Comparison of ENCODE assay signal across 8 mouse cellular contexts in the genomic region with DNA sequence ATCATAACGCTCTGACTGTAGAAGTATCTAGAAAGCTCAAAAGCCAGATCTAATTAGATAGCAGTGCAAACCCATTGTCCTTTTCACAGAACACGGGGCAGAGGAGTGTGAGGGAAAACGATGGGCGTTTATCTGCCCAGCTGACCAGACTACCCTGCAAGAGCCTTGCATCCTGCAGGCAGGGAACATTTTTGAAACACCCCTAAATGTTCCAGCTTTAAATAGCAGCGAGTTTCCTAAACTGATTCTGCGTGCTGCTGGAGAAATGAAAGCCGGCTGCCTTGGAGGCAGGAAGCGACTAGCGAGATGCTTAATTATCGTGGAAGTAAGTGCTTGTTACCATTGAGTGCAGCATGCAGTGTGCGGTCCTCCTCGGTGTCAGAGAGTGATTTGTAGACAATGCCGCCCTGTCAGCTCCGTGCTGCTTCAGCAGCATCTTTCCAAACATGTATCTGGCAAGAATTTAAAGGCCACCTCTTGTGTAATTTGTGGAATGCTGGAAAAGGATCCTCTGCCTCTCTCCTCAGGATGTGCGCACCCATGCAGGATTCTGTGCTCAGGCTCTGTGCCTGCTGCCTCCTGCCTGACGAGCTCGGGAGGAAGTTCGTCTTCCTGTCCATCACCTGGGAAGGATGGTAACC.
DNase-seq lines count a peak whose midpoint lies in the region; ATAC-seq lines count a peak whose summit lies in the region.
"Had no signal": no experiment of that assay in that cellular context is flagged by ENCODE, and none has a peak within 500 bp of the region (broad histone marks: within the 10 kb centered on the region; RNA-seq: fewer than 3 reads in every experiment).

No protein-coding gene starts in this region.

- DNase-seq in cerebellum, adult 8-10 months: peak; percentile 41
- DNase-seq in embryonic facial prominence, embryonic 11.5 days (ENCODE audit: low spot score): peak; percentile 46
- DNase-seq in layer of hippocampus, adult 9-11 months: peak; percentile 44
- DNase-seq in lung, postnatal 14 days: peak; percentile 43
- no peak for DNase-seq in gastrocnemius, postnatal 4 days (ENCODE audit: low spot score in 2 of 2)

- peak overlapping the region; percentile 8 for H3K9ac ChIP-seq in embryonic facial prominence, embryonic 11.5 days (replicated peaks; ENCODE audit: low read length)
- H3K9ac ChIP-seq in heart, embryonic 15.5 days: no peak overlapping the region
- no peak overlapping the region; the same call in 1 of the 2 replicates for H3K9ac ChIP-seq in stomach, embryonic 14.5 days (replicated peaks; ENCODE audit: low read depth, low read length)

- no peak overlapping the region for H3K4me3 ChIP-seq in embryonic facial prominence, embryonic 11.5 days (ENCODE audit: low read depth, low read length)
- H3K4me3 ChIP-seq in heart, embryonic 15.5 days: peak overlapping the region; percentile 35
- H3K4me3 ChIP-seq in stomach, embryonic 14.5 days (ENCODE audit: low read depth, low read length): peak overlapping the region; percentile 5; the same call in 1 of the 2 replicates

- WGBS in embryonic facial prominence, embryonic 11.5 days: 17% methylated on average over 18 of the region's 18 CpGs
- 8% methylated on average over 18 of the region's 18 CpGs for WGBS in heart, embryonic 15.5 days
- WGBS in stomach, embryonic 14.5 days: 27% methylated on average over 18 of the region's 18 CpGs

- H3K27me3 ChIP-seq in embryonic facial prominence, embryonic 11.5 days (ENCODE audit: control insufficient read depth, insufficient read depth, low read length): no peaks in the 10 kb centered on the region
- H3K27me3 ChIP-seq in heart, embryonic 15.5 days: no peaks in the 10 kb centered on the region
- no peaks in the 10 kb centered on the region for H3K27me3 ChIP-seq in stomach, embryonic 14.5 days (ENCODE audit: control insufficient read depth, insufficient read depth, low read length)

- H3K4me1 ChIP-seq in embryonic facial prominence, embryonic 11.5 days (ENCODE audit: control insufficient read depth, insufficient read depth, low read length): no peaks in the 10 kb centered on the region
- H3K4me1 ChIP-seq in heart, embryonic 15.5 days (replicated peaks): peaks cover 22% of the 10 kb centered on the region
- H3K4me1 ChIP-seq in stomach, embryonic 14.5 days (ENCODE audit: control insufficient read depth, insufficient read depth, low read length): peaks cover 13% of the 10 kb centered on the region

- no peaks in the 10 kb centered on the region for H3K36me3 ChIP-seq in embryonic facial prominence, embryonic 11.5 days (replicated peaks; ENCODE audit: control insufficient read depth, insufficient read depth, low read depth, low read length)
- H3K36me3 ChIP-seq in heart, embryonic 15.5 days: no peaks in the 10 kb centered on the region
- no peaks in the 10 kb centered on the region for H3K36me3 ChIP-seq in stomach, embryonic 14.5 days (ENCODE audit: control insufficient read depth, insufficient read depth, low read length)

- peak overlapping the region; percentile 28 for H3K4me2 ChIP-seq in embryonic facial prominence, embryonic 11.5 days (ENCODE audit: low read depth, low read length)
- peak overlapping the region; percentile 62 for H3K4me2 ChIP-seq in heart, embryonic 15.5 days
- peak overlapping the region; percentile 25 for H3K4me2 ChIP-seq in stomach, embryonic 14.5 days (replicated peaks; ENCODE audit: low read depth, low read length)

- no peak overlapping the region for H3K27ac ChIP-seq in embryonic facial prominence, embryonic 11.5 days (replicated peaks; ENCODE audit: low read depth, low read length)
- H3K27ac ChIP-seq in heart, embryonic 15.5 days: peak overlapping the region; percentile 38
- peak overlapping the region; percentile 2; the same call in 1 of the 2 replicates for H3K27ac ChIP-seq in stomach, embryonic 14.5 days (ENCODE audit: low read length)
- H3K27ac ChIP-seq: macrophage had no signal

- no peaks in the 10 kb centered on the region for H3K9me3 ChIP-seq in embryonic facial prominence, embryonic 11.5 days (replicated peaks; ENCODE audit: control insufficient read depth, low read length)
- H3K9me3 ChIP-seq in heart, embryonic 15.5 days (replicated peaks): no peaks in the 10 kb centered on the region
- no peaks in the 10 kb centered on the region for H3K9me3 ChIP-seq in stomach, embryonic 14.5 days (ENCODE audit: control insufficient read depth, low read depth, low read length)

- ATAC-seq in embryonic facial prominence, embryonic 11.5 days (replicated peaks; ENCODE audit: insufficient number of reproducible peaks, low FRiP score, low TSS enrichment, low read depth): no peak
- no peak for ATAC-seq in heart, embryonic 15.5 days (replicated peaks; ENCODE audit: insufficient number of reproducible peaks, insufficient read depth, low FRiP score, low read depth)
- no peak for ATAC-seq in stomach, embryonic 14.5 days (ENCODE audit: insufficient number of reproducible peaks, insufficient read depth, low FRiP score, low read depth)

Comparison
In these comparisons a context has a peak if more than half of its experiments do, and no peak if none do; other contexts are left out.
1. DNase-seq: peak in cerebellum, adult 8-10 months (single experiment), embryonic facial prominence, embryonic 11.5 days (single experiment), layer of hippocampus, adult 9-11 months (single experiment) and lung, postnatal 14 days (single experiment); none in gastrocnemius, postnatal 4 days (0 of 2).
2. Peak in every context shown above with its lines, with median percentiles within 50 percentile points of each other: H3K4me2 ChIP-seq.